Mouse (Mus musculus) C2C12 (cell line): ENCODE results near the gene Hsd17b13.

Experiments
- CTCF ChIP-seq: IDR thresholded peaks from one replicate; pipeline ENCODE4 v1.5.1; 2011; ENCODE audit not compliant: control insufficient read depth, insufficient read depth, insufficient read length
- MYOD1 ChIP-seq: IDR thresholded peaks from one replicate; pipeline ENCODE4 v1.6.1; 2011; ENCODE audit warnings: low read depth; ENCODE audit not compliant: control insufficient read depth, insufficient read length

DNA sequence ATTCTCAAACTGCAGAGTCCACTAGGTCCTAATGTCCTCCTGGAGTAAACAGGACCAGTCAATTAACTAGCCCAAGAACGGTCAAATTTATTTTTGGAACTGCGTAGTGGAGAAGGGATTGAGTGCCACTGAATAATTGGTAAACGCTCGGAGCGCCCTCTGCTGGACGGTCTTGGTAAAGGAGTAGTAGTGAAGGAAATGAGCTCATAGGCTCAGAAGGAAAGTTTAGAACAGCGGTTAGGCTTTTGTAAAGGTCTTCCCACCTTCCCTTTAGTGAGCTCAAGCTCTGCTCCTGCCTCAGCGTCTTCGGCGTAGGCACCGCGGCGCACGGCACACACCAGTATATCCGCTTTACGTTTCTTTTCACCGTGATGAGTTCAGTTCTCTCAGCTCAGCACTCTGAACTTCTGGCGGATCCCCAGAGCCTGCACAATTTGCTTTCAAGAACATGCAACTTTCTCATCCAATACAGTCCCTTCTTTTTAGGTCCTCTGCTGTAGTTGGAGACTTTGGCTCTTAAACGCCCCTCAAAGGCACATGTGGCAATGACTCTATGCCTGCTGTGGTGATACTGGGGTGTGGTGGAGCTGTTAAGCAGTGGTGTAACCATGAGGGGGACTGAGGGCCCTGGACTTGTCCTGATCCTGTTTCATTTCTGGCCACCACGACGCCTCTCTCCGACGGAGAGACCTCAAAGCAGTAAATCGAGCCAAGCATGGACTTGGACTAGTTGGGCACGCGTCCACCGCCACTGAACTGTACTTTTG is 49.6 kb downstream of the Hsd17b13 start:
- peak; percentile 25 for TF ChIP-seq CTCF
- TF ChIP-seq MYOD1, result no peak
